Mouse (Mus musculus): ENCODE measurements around the gene Zfp697. TPM values are rescaled to one million over a fixed set of nuclear protein-coding genes. Genes with fewer than 3 reads are reported as not detected.

The Zfp697 gene
- polyA plus RNA-seq, 1 experiment from 2014 or later = 7.9 TPM

GRCm38 (mm10) chr3:98348705-98349104, 33.6 kb upstream of the Zfp697 start:
- ATAC-seq (ENCODE audit: borderline replicate concordance, extremely low read depth, low FRiP score, low TSS enrichment) = no peak
- 30% methylated on average over 8 of the region's 8 CpGs for WGBS
- no peak overlapping the region for H3K4me3 ChIP-seq

DNA sequence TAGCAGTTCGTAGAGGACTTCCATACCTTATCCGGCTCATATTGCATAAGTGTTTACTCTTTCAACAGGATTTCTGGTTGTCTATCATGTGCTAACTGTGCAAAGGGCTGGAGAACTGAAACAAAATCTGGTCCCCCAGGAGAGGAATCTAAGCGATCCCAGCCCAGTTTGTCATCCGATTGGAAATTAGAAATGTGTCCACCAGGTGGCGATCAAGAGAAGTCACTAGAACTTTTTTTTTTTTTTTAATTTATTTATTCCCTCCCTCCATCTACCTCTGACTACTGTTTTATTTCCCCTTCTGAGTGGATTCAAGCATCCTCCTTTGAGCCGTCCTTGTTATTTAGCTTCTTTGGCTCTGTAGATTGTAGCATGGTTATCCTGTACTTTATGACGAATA, 28.4 kb upstream of the Zfp697 start:
- Histone ChIP-seq H3K9ac (no peak overlapping the region), H3K4me2 (no peak overlapping the region), H3K9me3 (no peaks in the 10 kb centered on the region), H3K4me1 (0 out of 2 replicates have a peak, but pooled peaks cover 2% of the 10 kb centered on the region), H3K36me3 (no peaks in the 10 kb centered on the region), H3K4me3 (no peak overlapping the region), H3K27me3 (no peaks in the 10 kb centered on the region), H3K27ac (no peak overlapping the region)
- WGBS = 20% methylated on average over 7 of the region's 7 CpGs
- no peak; the same call in 1 of the 2 replicates for ATAC-seq (ENCODE audit: borderline replicate concordance, extremely low read depth, low FRiP score, low TSS enrichment)

More at GRCm38 (mm10) chr3:98348705-98349104, 33.6 kb upstream of the Zfp697 start:
- H3K9ac ChIP-seq = no peak overlapping the region
- no peak overlapping the region for H3K4me2 ChIP-seq
- no peaks in the 10 kb centered on the region for H3K27me3 ChIP-seq
- H3K9me3 ChIP-seq = no peaks in the 10 kb centered on the region
- H3K4me1 ChIP-seq = no peaks in the 10 kb centered on the region
- H3K27ac ChIP-seq = no peak overlapping the region
- no peaks in the 10 kb centered on the region for H3K36me3 ChIP-seq

DNA sequence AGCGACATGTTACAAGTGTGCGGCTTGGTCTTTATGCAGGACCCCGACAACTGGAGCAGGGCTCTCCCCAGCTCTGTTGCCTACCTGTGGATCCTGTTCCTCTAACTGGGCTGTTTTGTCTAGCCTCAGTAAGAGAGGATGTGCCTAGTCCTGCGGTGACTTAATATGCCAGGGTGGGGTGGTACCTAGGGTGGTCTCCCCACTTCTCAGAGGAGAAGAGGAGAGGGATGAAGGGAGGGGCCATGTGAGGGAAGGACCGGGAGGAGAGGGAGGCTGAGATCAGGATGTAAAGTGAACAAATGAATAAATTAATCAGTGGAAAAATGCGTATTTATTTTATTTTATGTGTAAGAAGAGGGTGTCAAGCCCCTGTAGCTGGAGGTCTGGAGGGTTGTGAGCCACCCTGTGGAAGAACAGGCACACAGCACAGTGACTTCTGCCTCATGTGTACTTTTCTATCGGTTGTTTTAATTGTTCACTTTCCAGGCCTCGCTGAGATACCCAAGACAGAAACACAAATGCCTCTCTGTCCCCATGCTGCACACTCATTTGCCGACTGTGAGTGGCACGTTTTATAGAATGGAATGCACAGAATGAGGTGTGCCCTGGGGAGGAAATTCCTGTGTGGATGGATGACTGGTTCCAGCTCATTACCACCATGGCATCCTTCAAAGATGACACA, 26.8 kb upstream of the Zfp697 start:
- no peak overlapping the region for H3K4me3 ChIP-seq
- no peaks in the 10 kb centered on the region for H3K36me3 ChIP-seq
- no peaks in the 10 kb centered on the region for H3K9me3 ChIP-seq
- H3K9ac ChIP-seq = no peak overlapping the region
- 62% methylated on average over 10 of the region's 10 CpGs for WGBS
- H3K4me1 ChIP-seq = 0 out of 2 replicates have a peak, but pooled peaks cover 2% of the 10 kb centered on the region
- H3K4me2 ChIP-seq = no peak overlapping the region
- no peaks in the 10 kb centered on the region for H3K27me3 ChIP-seq
- H3K27ac ChIP-seq = no peak overlapping the region
- peak; percentile 47; the same call in 1 of the 2 replicates for ATAC-seq (ENCODE audit: borderline replicate concordance, extremely low read depth, low FRiP score, low TSS enrichment)

GRCm38 (mm10) chr3:98356026-98356365, 26.3 kb upstream of the Zfp697 start:
- no peak for ATAC-seq (ENCODE audit: borderline replicate concordance, extremely low read depth, low FRiP score, low TSS enrichment)
- Histone ChIP-seq H3K9me3 (no peaks in the 10 kb centered on the region), H3K4me1 (0 out of 2 replicates have a peak, but pooled peaks cover 2% of the 10 kb centered on the region), H3K36me3 (no peaks in the 10 kb centered on the region), H3K27me3 (no peaks in the 10 kb centered on the region), H3K27ac (no peak overlapping the region), H3K4me2 (no peak overlapping the region), H3K9ac (no peak overlapping the region), H3K4me3 (no peak overlapping the region)
- WGBS = 63% methylated on average over 6 of the region's 6 CpGs

DNA sequence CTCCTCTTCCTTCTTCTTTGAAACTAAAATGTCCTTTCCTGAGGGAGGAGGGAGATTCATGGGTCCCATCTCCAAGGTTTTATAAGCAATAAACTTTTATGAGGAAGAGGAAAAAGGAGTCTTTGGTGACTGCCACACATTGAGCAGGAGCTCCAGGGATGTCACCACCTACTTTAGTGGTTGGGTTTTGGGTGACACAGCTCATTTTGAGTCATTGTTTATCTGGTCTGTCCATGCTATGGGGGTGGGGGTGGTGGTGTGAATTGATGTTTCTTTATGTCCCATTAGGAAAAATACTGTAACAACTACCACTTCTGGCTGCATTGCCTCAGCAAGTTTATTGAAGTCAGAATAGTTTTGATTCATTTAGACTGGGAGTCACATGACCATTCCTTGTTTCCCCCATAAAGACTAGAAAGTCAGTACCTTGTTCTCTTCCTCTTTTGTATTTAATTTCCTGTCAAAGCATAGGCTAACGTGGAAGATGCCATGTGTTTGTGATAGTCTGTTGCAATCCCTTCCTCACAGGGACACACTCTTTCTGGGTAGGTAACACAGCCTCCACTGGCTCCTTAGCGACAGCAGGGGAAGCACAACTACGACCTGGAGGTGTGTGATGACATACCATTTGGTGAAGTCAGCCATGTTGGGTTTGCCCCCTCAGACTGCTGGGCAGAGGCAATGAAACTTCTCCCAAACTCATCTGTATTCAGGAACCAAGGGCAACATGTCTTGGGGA, 25.5 kb upstream of the Zfp697 start:
- H3K36me3 ChIP-seq = no peaks in the 10 kb centered on the region
- ATAC-seq (ENCODE audit: borderline replicate concordance, extremely low read depth, low FRiP score, low TSS enrichment) = no peak
- no peak overlapping the region for H3K27ac ChIP-seq
- H3K4me1 ChIP-seq = 0 out of 2 replicates have a peak, but pooled peaks cover 2% of the 10 kb centered on the region
- no peak overlapping the region for H3K4me3 ChIP-seq
- H3K4me2 ChIP-seq = no peak overlapping the region
- H3K9me3 ChIP-seq = no peaks in the 10 kb centered on the region
- no peak overlapping the region for H3K9ac ChIP-seq
- WGBS = 48% methylated on average over 3 of the region's 3 CpGs
- H3K27me3 ChIP-seq = no peaks in the 10 kb centered on the region

DNA sequence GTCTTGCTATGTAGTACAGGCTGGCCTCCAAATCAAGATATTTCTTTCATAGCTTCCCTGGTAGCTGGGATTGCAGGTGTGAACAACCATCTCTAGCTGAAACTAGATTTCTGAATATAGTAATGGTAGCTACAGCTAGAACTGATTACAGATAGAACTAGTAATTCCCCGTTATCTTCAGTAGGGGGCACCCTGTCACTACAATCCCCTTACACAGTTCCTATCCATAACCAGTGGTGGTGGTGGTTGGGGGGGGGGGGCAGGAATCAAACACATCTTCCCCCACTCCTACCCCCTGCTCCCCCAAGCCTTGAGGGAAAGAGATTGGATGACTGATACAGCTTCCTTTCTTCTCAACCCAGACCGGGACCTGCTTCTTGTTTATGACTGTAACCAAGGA, 19.5 kb upstream of the Zfp697 start:
- no peaks in the 10 kb centered on the region for H3K27me3 ChIP-seq
- H3K9me3 ChIP-seq = no peaks in the 10 kb centered on the region
- H3K4me1 ChIP-seq = no peaks in the 10 kb centered on the region
- H3K4me3 ChIP-seq = no peak overlapping the region
- H3K9ac ChIP-seq = no peak overlapping the region
- 29% methylated on average over 2 of the region's 2 CpGs for WGBS
- H3K4me2 ChIP-seq = no peak overlapping the region
- H3K27ac ChIP-seq = no peak overlapping the region
- no peak for ATAC-seq (ENCODE audit: borderline replicate concordance, extremely low read depth, low FRiP score, low TSS enrichment)
- H3K36me3 ChIP-seq = no peaks in the 10 kb centered on the region

- Histone ChIP-seq H3K4me3 (no peak overlapping the region), H3K9ac (no peak overlapping the region), H3K4me1 (no peaks in the 10 kb centered on the region), H3K27me3 (no peaks in the 10 kb centered on the region), H3K27ac (no peak overlapping the region), H3K36me3 (no peaks in the 10 kb centered on the region), H3K9me3 (no peaks in the 10 kb centered on the region), H3K4me2 (no peak overlapping the region)
- ATAC-seq (ENCODE audit: borderline replicate concordance, extremely low read depth, low FRiP score, low TSS enrichment) = no peak
- WGBS = 70% methylated on average over 3 of the region's 3 CpGs
These were observed 16.2 kb upstream of the Zfp697 start for GRCm38 (mm10) chr3:98366086-98366485.

GRCm38 (mm10) chr3:98366823-98367222, 15.4 kb upstream of the Zfp697 start:
- Histone ChIP-seq H3K27ac (no peak overlapping the region), H3K36me3 (no peaks in the 10 kb centered on the region), H3K27me3 (no peaks in the 10 kb centered on the region), H3K4me2 (no peak overlapping the region), H3K9me3 (no peaks in the 10 kb centered on the region), H3K9ac (no peak overlapping the region), H3K4me1 (no peaks in the 10 kb centered on the region), H3K4me3 (no peak overlapping the region)
- no peak for ATAC-seq (ENCODE audit: borderline replicate concordance, extremely low read depth, low FRiP score, low TSS enrichment)
- 77% methylated on average over 4 of the region's 4 CpGs for WGBS

DNA sequence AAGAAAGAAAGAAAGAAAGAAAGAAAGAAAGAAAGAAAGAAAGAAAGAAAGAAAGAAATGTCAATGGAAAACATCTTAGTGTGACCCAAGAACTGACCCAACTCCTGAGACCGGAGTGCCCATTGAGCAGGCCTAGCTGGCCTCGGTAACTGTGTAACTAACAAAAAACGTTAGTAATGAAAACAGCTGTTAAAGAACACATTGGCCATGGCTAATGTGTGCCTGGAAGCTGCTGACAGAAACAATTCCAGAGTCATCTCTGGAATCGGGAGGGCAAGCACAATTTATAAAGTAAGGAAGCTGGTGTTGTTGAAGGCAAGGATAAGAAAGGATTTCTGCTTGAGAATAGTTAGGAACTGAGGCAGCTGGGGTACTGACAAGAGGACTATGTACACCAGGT, 14.0 kb upstream of the Zfp697 start:
- no peak overlapping the region for H3K27ac ChIP-seq
- no peak overlapping the region for H3K4me2 ChIP-seq
- H3K36me3 ChIP-seq = no peaks in the 10 kb centered on the region
- no peak overlapping the region for H3K9ac ChIP-seq
- no peaks in the 10 kb centered on the region for H3K27me3 ChIP-seq
- no peak overlapping the region for H3K4me3 ChIP-seq
- 49% methylated on average over 4 of the region's 4 CpGs for WGBS
- no peaks in the 10 kb centered on the region for H3K9me3 ChIP-seq
- ATAC-seq (ENCODE audit: borderline replicate concordance, extremely low read depth, low FRiP score, low TSS enrichment) = no peak
- H3K4me1 ChIP-seq = no peaks in the 10 kb centered on the region

- ATAC-seq (ENCODE audit: borderline replicate concordance, extremely low read depth, low FRiP score, low TSS enrichment) = no peak
- H3K9me3 ChIP-seq = no peaks in the 10 kb centered on the region
- no peak overlapping the region for H3K4me2 ChIP-seq
- H3K9ac ChIP-seq = no peak overlapping the region
- no peaks in the 10 kb centered on the region for H3K4me1 ChIP-seq
- H3K4me3 ChIP-seq = no peak overlapping the region
- H3K27ac ChIP-seq = no peak overlapping the region
- 93% methylated on average over 2 of the region's 2 CpGs for WGBS
- H3K36me3 ChIP-seq = no peaks in the 10 kb centered on the region
- H3K27me3 ChIP-seq = no peaks in the 10 kb centered on the region
These were observed 13.5 kb upstream of the Zfp697 start for GRCm38 (mm10) chr3:98368776-98369175.

DNA sequence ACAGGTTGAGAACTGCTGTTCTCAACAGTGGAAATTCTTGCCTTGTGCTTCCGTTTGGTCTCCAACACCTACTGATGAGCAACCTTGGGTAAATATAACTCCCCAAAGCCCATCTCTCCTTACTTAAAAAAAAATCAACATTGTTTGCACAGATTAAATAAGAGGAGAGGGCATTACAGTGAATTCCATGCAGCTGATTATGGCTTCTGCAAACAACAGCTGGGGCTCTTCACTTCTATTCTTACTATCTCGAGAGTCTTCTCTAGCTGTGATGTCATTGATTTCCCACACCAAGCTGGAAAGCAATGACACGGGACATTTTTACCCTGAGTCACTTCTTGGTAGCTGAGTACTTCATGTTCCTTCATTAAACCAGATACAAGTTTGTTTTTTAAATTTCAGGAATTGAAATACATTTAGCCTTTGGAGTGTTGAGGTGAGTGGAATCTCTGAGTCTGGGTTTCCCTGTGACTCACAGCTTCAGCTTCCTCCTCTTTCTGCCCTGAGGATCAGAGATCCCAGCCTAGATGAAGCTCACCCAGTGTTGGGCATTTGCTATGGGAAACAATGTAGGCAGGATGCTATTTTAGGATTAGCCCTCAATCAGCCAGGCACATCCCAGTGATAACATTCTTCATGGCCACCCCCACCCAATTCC, 8.1 kb upstream of the Zfp697 start:
- no peak for ATAC-seq (ENCODE audit: borderline replicate concordance, extremely low read depth, low FRiP score, low TSS enrichment)
- Histone ChIP-seq H3K4me3 (no peak overlapping the region), H3K4me2 (no peak overlapping the region), H3K4me1 (no peaks in the 10 kb centered on the region), H3K36me3 (no peaks in the 10 kb centered on the region), H3K27me3 (no peaks in the 10 kb centered on the region), H3K9me3 (no peaks in the 10 kb centered on the region), H3K9ac (no peak overlapping the region), H3K27ac (no peak overlapping the region)
- WGBS = 23% methylated on average over 3 of the region's 3 CpGs

DNA sequence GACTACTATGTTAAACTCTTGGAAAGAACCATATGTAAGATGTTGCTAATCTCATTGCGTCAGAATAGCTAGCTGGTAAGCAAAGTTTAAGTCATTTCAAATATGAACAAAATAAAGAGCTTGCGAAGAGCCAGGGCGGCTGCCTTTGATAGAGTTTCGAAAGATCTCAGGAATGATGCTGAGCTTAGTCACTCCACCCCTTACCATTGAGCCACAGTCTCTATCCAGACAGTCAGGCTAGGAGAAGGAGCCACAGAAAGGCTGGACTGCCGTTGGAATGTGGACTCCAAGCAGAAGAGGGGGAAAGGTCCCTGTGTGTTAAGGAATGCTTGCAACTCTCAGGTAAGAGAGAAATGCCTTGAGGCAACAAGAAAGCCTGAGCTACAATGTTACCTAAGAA, 7.3 kb upstream of the Zfp697 start:
- H3K9me3 ChIP-seq = no peaks in the 10 kb centered on the region
- H3K4me2 ChIP-seq = no peak overlapping the region
- no peak for ATAC-seq (ENCODE audit: borderline replicate concordance, extremely low read depth, low FRiP score, low TSS enrichment)
- no peak overlapping the region for H3K27ac ChIP-seq
- H3K4me1 ChIP-seq = no peaks in the 10 kb centered on the region
- H3K36me3 ChIP-seq = no peaks in the 10 kb centered on the region
- no peaks in the 10 kb centered on the region for H3K27me3 ChIP-seq
- no peak overlapping the region for H3K9ac ChIP-seq
- H3K4me3 ChIP-seq = no peak overlapping the region
- 70% methylated on average over 5 of the region's 5 CpGs for WGBS

Data from lung, embryonic 15.5 days (tissue).